Mouse (Mus musculus) embryonic facial prominence, embryonic 11.5 days (tissue): ENCODE measurements around the gene Cnih3. TPM values are rescaled to one million over a fixed set of nuclear protein-coding genes. Genes with fewer than 3 reads are reported as not detected.

Source experiments
- ATAC-seq: fragments of 200-750 bp; cut with Nextera tagmentation; replicated peaks from 2 replicates; pipeline ENCODE4 v1.8.0; 2017; ENCODE audit warnings: low read depth; ENCODE audit not compliant: insufficient number of reproducible peaks, low FRiP score, low TSS enrichment
- DNase-seq: peaks from one replicate; pipeline ENCODE4 v3.0.0-alpha.2; 2015; ENCODE audit warnings: low spot score
- H3K27ac ChIP-seq: fragments of 300-500 bp; sonication (generic); replicated peaks from 2 replicates; pipeline ENCODE4 v1.5.1; 2014; ENCODE audit warnings: mild to moderate bottlenecking, low read depth, low read length, control low read depth
- H3K27me3 ChIP-seq: fragments of 300-500 bp; sonication (generic); 2 replicates; pipeline ENCODE4 v1.6.1; 2014; ENCODE audit warnings: mild to moderate bottlenecking, low read length, moderate library complexity, mixed read lengths; ENCODE audit not compliant: control insufficient read depth, insufficient read depth
- H3K36me3 ChIP-seq: fragments of 300-500 bp; sonication (generic); replicated peaks from 2 replicates; pipeline ENCODE4 v1.6.1; 2014; ENCODE audit warnings: low read depth, mild to moderate bottlenecking, low read length, moderate library complexity, mixed read lengths; ENCODE audit not compliant: control insufficient read depth, insufficient read depth
- H3K4me1 ChIP-seq: fragments of 300-500 bp; sonication (generic); 2 replicates; pipeline ENCODE4 v1.6.1; 2014; ENCODE audit warnings: low read length, mixed read lengths; ENCODE audit not compliant: control insufficient read depth, insufficient read depth
- H3K4me2 ChIP-seq: fragments of 300-500 bp; sonication (generic); 2 replicates; pipeline ENCODE4 v1.6.1; 2014; ENCODE audit warnings: low read depth, mild to moderate bottlenecking, control low read depth, low read length, moderate library complexity
- H3K4me3 ChIP-seq: fragments of 300-500 bp; sonication (generic); 2 replicates; pipeline ENCODE4 v1.5.1; 2014; ENCODE audit warnings: low read depth, low read length, control low read depth
- H3K9ac ChIP-seq: fragments of 300-500 bp; sonication (generic); replicated peaks from 2 replicates; pipeline ENCODE4 v1.6.1; 2014; ENCODE audit warnings: mild to moderate bottlenecking, control low read depth, low read length
- H3K9me3 ChIP-seq: fragments of 300-500 bp; sonication (generic); replicated peaks from 2 replicates; pipeline ENCODE4 v1.6.1; 2016; ENCODE audit warnings: mild to moderate bottlenecking, low read length, inconsistent platforms, mixed read lengths; ENCODE audit not compliant: control insufficient read depth
- WGBS: fragments of 180-500 bp; shearing (Covaris S2); extraction: QIAGEN DNeasy Blood & Tissue Kit; methylation state at CpG from one replicate; pipeline ENCODE4 v1.1.7; 2014; 5-methylcytosine and 5-hydroxymethylcytosine counted together
- polyA plus RNA-seq: library from polyadenylated mRNA; unstranded; fragments of >200 nt; fragmentation: Nextera tagmentation; extraction: Ambion mirVana; gene quantifications from 2 replicates; pipeline ENCODE4 v1.2.1, GENCODE M21; 2014

The Cnih3 gene
- polyA plus RNA-seq, 1 experiment from 2014 or later: 0.50 TPM

DNA sequence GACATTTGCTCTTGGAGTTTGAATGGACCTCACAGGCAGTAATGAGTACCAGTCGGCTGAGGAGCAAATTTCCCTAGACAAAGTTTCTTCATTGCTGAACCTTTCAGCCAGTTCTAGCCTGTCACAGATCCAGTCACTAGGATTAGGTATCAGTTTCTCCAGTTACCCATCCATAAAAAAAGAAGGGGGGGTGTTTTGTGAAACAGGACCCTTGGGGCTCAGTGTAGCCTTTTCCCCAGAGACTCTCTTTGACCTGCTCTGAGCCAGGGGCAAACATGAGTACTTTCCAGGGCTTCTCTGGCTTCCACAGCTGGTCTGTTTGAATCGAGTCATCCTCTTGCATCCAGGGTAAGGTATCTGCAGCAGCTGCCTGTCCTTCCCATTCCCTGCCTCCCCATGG is 5.4 kb downstream of the Cnih3 start:
- H3K4me1 ChIP-seq: peaks cover 6% of the 10 kb centered on the region; the same call in 1 of the 2 replicates
- no peak overlapping the region for H3K4me2 ChIP-seq
- H3K9me3 ChIP-seq: no peaks in the 10 kb centered on the region
- no peak overlapping the region for H3K4me3 ChIP-seq
- H3K36me3 ChIP-seq: no peaks in the 10 kb centered on the region
- ATAC-seq: no peak
- no peak overlapping the region for H3K27ac ChIP-seq
- peaks cover 18% of the 10 kb centered on the region for H3K27me3 ChIP-seq
- no peak overlapping the region for H3K9ac ChIP-seq
- whole genome bisulfite sequencing: 47% methylated on average over 2 of the region's 2 CpGs
- peak; percentile 2 for DNase-seq

DNA sequence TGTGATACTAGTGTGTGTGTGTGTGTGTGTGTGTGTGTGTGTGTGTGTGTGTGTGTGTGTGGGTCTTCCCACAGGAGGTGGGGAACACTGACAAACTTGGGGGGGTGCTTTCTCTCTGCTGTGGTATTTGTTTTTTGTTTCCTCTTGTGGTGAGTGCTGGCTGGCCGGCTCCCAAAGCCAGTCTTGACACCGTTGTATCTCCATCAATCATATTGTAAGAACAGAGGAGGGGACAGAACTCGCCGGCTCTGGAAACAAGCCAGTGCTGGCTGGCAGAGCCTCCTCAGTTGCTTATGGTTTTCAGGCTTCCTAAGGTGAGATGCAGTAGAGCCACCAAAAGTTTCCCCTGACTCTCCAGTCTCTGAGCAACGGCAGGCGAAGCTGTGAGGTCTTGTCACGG is 6.1 kb downstream of the Cnih3 start:
- Histone ChIP-seq H3K4me1 (peaks cover 1% of the 10 kb centered on the region; the same call in 1 of the 2 replicates), H3K27ac (no peak overlapping the region), H3K9ac (no peak overlapping the region), H3K4me2 (no peak overlapping the region), H3K9me3 (no peaks in the 10 kb centered on the region), H3K27me3 (peaks cover 13% of the 10 kb centered on the region), H3K36me3 (no peaks in the 10 kb centered on the region), H3K4me3 (no peak overlapping the region)
- WGBS: 85% methylated on average over 7 of the region's 7 CpGs
- ATAC-seq: no peak
- DNase-seq: no peak

DNA sequence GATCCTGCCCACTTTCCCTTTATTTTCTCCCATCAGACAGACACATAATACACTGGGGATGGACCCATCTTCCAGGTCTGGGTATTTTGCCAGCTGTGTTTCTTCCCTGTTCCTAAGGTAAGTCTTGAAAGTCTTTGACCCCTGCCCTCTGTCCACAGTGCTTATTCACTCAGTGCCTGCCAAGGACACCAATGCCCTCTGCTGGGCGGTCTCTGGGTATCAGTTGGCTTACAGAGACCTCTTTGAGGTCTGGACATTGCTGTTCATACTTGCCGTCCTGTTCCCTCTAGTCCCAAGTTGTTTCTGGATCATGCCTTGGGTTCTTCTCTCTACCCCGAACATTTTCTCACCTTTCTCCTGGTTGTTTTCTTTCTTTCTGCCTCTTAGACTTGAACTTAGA is 8.3 kb downstream of the Cnih3 start:
- DNase-seq (no peak), ATAC-seq (no peak)
- Histone ChIP-seq H3K36me3 (no peaks in the 10 kb centered on the region), H3K27me3 (no peaks in the 10 kb centered on the region), H3K4me1 (no peaks in the 10 kb centered on the region), H3K4me2 (no peak overlapping the region), H3K9ac (no peak overlapping the region), H3K27ac (no peak overlapping the region), H3K4me3 (no peak overlapping the region), H3K9me3 (no peaks in the 10 kb centered on the region)
- WGBS: 71% methylated on average over 3 of the region's 3 CpGs

DNA sequence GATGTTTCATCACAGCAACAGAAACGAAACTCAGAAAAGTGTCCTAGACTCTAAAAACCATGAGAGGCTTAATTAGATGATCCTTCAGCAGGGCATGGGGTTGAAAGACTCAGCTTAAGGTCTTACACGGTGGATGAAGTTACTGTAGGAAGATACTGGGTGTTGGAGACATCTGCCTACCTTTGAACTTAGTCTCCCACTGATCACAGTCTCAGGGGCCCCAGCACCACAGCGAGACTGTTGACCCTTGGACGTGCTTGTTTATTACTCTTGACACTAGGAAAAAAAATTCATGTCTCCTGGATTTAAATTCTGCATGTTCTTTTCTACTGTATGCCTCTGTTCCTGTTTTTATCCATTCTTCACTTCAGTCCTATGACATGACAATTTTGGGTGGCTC is 11.6 kb downstream of the Cnih3 start:
- no peak overlapping the region for H3K9ac ChIP-seq
- no peaks in the 10 kb centered on the region for H3K27me3 ChIP-seq
- H3K27ac ChIP-seq: no peak overlapping the region
- no peak overlapping the region for H3K4me3 ChIP-seq
- DNase-seq: no peak
- H3K9me3 ChIP-seq: no peaks in the 10 kb centered on the region
- WGBS: 76% methylated on average over 4 of the region's 4 CpGs
- H3K4me2 ChIP-seq: no peak overlapping the region
- no peak for ATAC-seq
- no peaks in the 10 kb centered on the region for H3K36me3 ChIP-seq
- H3K4me1 ChIP-seq: no peaks in the 10 kb centered on the region

DNA sequence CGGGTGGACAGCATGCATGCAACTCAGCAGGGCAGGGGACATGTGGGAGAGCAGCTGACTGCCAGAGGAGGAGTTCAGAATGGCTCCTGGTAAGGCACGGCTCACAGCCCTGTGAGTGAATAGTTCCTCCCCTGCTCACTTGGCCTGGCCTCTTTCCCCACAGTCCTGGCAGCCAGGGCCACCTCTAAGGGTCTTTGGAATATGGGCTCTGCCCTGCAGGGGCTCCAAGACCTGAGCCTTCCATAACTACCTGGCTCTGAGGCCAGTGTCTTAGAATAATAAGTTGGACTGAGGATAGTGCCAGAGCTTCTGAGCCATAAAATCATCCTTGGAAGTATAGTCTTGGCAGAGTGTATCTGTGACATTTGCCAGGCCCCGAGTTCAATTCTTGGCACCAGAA is 12.9 kb downstream of the Cnih3 start:
- H3K27ac ChIP-seq: no peak overlapping the region
- ATAC-seq: no peak

DNA sequence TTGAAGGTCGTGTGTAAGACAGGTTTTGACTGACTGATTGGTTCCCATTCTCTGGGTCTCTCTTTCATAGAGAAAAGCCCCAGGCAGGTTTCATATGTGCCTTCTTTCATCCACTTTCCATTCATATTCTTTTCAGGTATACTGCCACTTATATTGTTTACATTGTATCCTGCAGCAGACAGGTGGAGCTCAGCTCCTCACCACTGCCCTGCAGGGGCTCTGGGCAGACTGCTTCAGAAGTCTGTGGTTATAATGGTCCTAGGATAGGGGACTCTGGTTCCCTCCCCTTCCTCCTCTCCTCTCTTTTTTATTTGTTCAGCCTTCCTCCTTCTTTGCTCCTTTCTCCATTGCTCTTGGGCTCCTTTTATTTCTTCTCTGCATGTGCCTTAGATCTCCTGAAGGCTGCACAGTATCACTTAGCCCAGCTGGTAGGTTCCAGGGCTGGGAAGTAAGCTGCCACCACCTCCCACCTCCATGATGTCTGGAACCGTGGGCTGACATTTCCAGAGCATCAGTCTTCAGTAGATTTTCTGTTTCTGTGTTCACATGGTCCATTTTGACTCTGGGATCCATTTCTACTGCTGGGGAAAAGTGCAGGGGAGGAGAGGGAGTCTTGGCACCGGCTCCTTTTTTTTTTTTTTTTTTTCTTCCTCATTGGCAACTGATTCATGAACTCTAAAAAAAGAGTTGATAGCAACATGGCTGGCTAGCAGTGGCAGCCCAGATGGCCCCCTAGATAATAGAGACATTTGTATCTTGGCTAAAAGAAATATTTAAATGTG is 16.6 kb downstream of the Cnih3 start:
- no peak overlapping the region for H3K9ac ChIP-seq
- no peak overlapping the region for H3K27ac ChIP-seq
- no peaks in the 10 kb centered on the region for H3K36me3 ChIP-seq
- no peak for ATAC-seq
- no peaks in the 10 kb centered on the region for H3K9me3 ChIP-seq
- WGBS: 45% methylated on average over 3 of the region's 3 CpGs
- H3K4me3 ChIP-seq: no peak overlapping the region
- H3K4me2 ChIP-seq: no peak overlapping the region
- no peaks in the 10 kb centered on the region for H3K4me1 ChIP-seq
- no peak for DNase-seq
- H3K27me3 ChIP-seq: no peaks in the 10 kb centered on the region

More for the DNA sequence above, 12.9 kb downstream of the Cnih3 start:
- no peaks in the 10 kb centered on the region for H3K27me3 ChIP-seq
- no peaks in the 10 kb centered on the region for H3K36me3 ChIP-seq
- WGBS: 88% methylated on average over 3 of the region's 3 CpGs
- DNase-seq: no peak
- H3K4me2 ChIP-seq: no peak overlapping the region
- H3K4me1 ChIP-seq: no peaks in the 10 kb centered on the region
- H3K9me3 ChIP-seq: no peaks in the 10 kb centered on the region
- H3K9ac ChIP-seq: no peak overlapping the region
- no peak overlapping the region for H3K4me3 ChIP-seq

DNA sequence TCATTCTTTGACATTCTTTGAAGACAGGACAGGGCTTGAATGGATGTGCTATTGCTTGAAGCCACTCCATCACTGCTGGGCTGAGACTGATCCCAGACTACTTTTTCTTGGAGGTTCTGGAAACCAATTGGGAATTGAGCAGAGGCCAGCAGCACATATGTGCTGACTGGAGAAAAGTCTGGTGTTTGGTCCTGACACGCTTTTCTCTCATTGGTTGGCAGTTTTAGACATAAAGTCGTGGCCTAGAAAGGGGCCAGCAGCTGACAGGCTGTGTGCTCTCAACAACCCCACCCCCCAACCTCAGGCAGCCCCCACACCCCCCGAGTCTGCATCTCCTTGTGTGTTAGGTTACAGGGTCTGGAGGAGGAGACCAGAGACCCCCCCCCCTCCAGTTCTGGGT is 17.9 kb downstream of the Cnih3 start:
- Histone ChIP-seq H3K27me3 (no peaks in the 10 kb centered on the region), H3K4me2 (no peak overlapping the region), H3K9me3 (no peaks in the 10 kb centered on the region), H3K36me3 (no peaks in the 10 kb centered on the region), H3K4me3 (no peak overlapping the region), H3K27ac (no peak overlapping the region), H3K4me1 (no peaks in the 10 kb centered on the region), H3K9ac (no peak overlapping the region)
- WGBS: 49% methylated on average over 3 of the region's 3 CpGs
- DNase-seq: no peak
- no peak for ATAC-seq

DNA sequence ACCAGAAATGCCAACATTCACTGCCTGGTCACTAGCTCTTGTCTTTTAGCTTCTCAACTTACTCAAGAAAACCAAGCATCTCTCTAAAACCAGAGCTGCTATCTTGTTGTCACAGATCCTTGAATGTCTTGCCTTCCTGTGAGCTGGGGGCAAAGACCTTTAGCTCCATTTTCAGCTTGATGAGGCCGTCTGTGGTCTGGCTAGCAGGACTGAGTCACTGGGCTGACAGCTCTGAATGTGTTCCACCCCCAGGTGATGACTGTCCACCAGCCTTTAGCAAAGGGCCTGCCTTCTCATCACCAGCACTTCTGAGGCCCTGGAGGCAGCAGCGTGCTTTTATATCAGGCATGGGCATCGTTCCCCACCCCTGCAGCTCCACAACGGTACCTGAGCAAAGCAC is 18.8 kb downstream of the Cnih3 start:
- Histone ChIP-seq H3K27ac (no peak overlapping the region), H3K4me3 (no peak overlapping the region), H3K9ac (no peak overlapping the region), H3K4me2 (no peak overlapping the region), H3K36me3 (no peaks in the 10 kb centered on the region), H3K4me1 (no peaks in the 10 kb centered on the region), H3K27me3 (no peaks in the 10 kb centered on the region), H3K9me3 (no peaks in the 10 kb centered on the region)
- ATAC-seq (no peak), DNase-seq (no peak)
- 79% methylated on average over 4 of the region's 4 CpGs for WGBS
